Mouse (Mus musculus) embryonic facial prominence, embryonic 10.5 days (tissue): ENCODE measurements at regions not wholly inside any gene's neighbourhood (a gene's known extent, or its start where the extent isn't known, plus 50 kb on each side); places are given as distances from the start of the nearest gene placed in this dataset.
"Not testable (repeated sequence)": the region's sequence is repeated elsewhere in the genome, so short reads cannot be mapped to it uniquely, and the experiment has no call there.

ENCODE experiments used
- DNase-seq: peaks from one replicate; pipeline ENCODE4 v3.0.0-alpha.2; 2017; ENCODE audit warnings: low spot score
- H3K27ac ChIP-seq: fragments of 300-500 bp; sonication (generic); replicated peaks from 2 replicates; pipeline ENCODE4 v1.5.1; 2016; ENCODE audit warnings: mild to moderate bottlenecking
- H3K27me3 ChIP-seq: fragments of 300-500 bp; sonication (generic); replicated peaks from 2 replicates; pipeline ENCODE4 v1.6.1; 2016; ENCODE audit warnings: low read depth, mild to moderate bottlenecking; ENCODE audit not compliant: poor library complexity, severe bottlenecking
- H3K36me3 ChIP-seq: fragments of 300-500 bp; sonication (generic); replicated peaks from 2 replicates; pipeline ENCODE4 v1.6.1; 2016; ENCODE audit warnings: mild to moderate bottlenecking, moderate library complexity
- H3K4me1 ChIP-seq: fragments of 300-500 bp; sonication (generic); 2 replicates; pipeline ENCODE4 v1.6.1; 2016
- H3K4me3 ChIP-seq: fragments of 300-500 bp; sonication (generic); 2 replicates; pipeline ENCODE4 v1.5.1; 2016; ENCODE audit warnings: mild to moderate bottlenecking, moderate library complexity
- H3K9me3 ChIP-seq: fragments of 300-500 bp; sonication (generic); 2 replicates; pipeline ENCODE4 v1.6.1; 2016; ENCODE audit warnings: mild to moderate bottlenecking
- WGBS: fragments of 180-500 bp; shearing (Covaris S2); methylation state at CpG from one replicate; pipeline ENCODE4 v1.1.7; 2016; 5-methylcytosine and 5-hydroxymethylcytosine counted together

GRCm38 (mm10) chr12:74825664-74826063 is 351.5 kb downstream of the Kcnh5 start:
- no peak overlapping the region for H3K27ac ChIP-seq
- no peaks in the 10 kb centered on the region for H3K36me3 ChIP-seq
- no peaks in the 10 kb centered on the region for H3K27me3 ChIP-seq
- WGBS = 60% methylated on average over 3 of the region's 3 CpGs
- H3K4me3 ChIP-seq = no peak overlapping the region
- no peaks in the 10 kb centered on the region for H3K4me1 ChIP-seq
- H3K9me3 ChIP-seq = no peaks in the 10 kb centered on the region
- no peak for DNase-seq

DNA sequence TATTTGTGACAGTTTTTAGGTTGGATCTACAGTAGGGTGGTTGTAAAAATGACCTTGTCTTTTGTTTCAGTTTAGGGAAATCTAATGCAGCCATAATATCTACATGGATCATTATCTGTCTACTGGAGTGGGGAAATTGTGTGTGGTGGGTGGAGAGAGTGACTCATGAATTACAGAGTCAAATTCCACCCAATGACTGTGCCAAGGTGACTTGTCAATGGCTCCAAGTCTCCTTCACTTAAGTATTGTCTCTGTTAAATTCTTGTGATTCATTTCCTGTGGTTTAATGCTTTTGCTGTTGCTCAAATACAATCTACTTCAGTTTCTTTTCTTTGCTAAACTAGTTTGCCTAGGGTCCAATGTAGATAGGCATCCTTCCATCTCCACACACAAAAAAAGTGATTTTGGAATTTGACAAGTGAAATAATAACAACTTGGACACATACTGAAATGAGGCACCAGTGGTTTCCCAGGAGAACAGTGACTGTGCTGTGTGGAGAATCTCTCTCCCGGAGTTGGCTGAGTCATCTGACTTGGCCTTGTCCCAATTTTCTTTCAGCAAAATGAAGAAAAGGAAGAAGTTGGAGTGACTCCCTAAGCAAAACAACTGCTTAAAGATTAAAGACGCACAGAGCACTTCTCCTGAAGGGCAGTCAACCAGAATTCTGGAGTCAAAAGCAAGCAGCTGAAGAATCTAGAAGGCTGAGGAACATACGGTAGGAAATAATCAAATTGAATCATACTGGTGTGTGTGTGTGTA is 352.2 kb downstream of the Kcnh5 start:
- no peak overlapping the region for H3K27ac ChIP-seq
- 82% methylated on average over 3 of the region's 3 CpGs for WGBS
- no peaks in the 10 kb centered on the region for H3K27me3 ChIP-seq
- no peak for DNase-seq
- no peaks in the 10 kb centered on the region for H3K36me3 ChIP-seq
- no peak overlapping the region for H3K4me3 ChIP-seq
- H3K9me3 ChIP-seq = no peaks in the 10 kb centered on the region
- H3K4me1 ChIP-seq = no peaks in the 10 kb centered on the region

- H3K4me3 ChIP-seq, H3K4me1 ChIP-seq, H3K27ac ChIP-seq, H3K9me3 ChIP-seq, DNase-seq, H3K27me3 ChIP-seq, H3K36me3 ChIP-seq: not testable (repeated sequence)
- 87% methylated on average over 3 of the region's 3 CpGs for WGBS
These were observed 361.0 kb downstream of the Kcnh5 start for GRCm38 (mm10) chr12:74816181-74816580.

- H3K4me1 ChIP-seq, H3K27ac ChIP-seq, H3K4me3 ChIP-seq, H3K27me3 ChIP-seq, H3K36me3 ChIP-seq, DNase-seq: not testable (repeated sequence)
- peaks cover 12% of the 10 kb centered on the region; the same call in 1 of the 2 replicates for H3K9me3 ChIP-seq
- WGBS = 90% methylated on average over 2 of the region's 2 CpGs
These were observed 368.6 kb downstream of the Kcnh5 start for GRCm38 (mm10) chr12:74808571-74808970.

DNA sequence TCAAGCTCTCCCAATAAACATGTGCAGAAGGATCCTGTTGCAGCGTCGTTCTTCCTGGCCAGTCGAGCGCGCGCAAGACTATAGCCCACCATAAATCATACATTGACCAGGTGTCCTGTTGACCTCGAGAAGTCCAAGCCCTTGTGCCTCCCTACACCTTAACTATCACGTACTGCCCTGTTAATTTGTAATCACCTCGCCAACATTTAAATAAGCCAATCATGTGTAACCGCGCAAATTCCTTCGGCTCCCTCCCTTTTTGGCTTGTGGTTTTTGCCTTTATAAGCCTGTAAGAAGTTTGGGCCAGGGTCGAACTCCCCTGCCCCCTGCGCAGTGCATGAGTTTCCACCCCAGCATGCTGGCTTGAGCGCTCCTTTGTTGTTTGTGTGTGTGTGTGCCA is 369.2 kb downstream of the Kcnh5 start:
- peaks cover 12% of the 10 kb centered on the region; the same call in 1 of the 2 replicates for H3K9me3 ChIP-seq
- not testable (repeated sequence) for H3K27me3 ChIP-seq, DNase-seq, H3K27ac ChIP-seq, H3K36me3 ChIP-seq, H3K4me3 ChIP-seq, H3K4me1 ChIP-seq
- 94% methylated on average over 15 of the region's 15 CpGs for WGBS

- no peak for DNase-seq
- WGBS = 57% methylated on average over 13 of the region's 13 CpGs
These were observed 373.2 kb downstream of the Kcnh5 start for GRCm38 (mm10) chr12:74803740-74804512.

DNA sequence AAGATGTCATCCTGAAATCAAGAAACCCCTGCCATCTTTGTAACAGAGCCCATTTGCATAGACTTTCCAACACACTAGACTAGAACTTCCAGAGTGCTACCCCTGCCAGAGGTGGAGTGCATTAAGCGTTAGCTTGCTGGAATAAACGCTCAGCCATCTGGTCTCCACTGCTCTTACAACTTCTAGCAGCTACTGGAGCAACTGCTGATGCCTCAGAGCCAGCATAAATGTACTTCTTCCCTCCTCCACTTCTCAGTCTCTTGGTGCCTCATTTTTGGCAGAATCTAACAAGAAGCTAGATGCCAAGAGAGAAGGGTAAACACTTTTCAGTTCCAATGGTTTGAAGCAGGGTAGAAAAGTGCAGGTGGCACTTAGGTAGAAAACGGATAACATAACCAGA is 385.1 kb downstream of the Kcnh5 start:
- Histone ChIP-seq H3K36me3 (no peaks in the 10 kb centered on the region), H3K4me3 (no peak overlapping the region), H3K27me3 (no peaks in the 10 kb centered on the region), H3K9me3 (no peaks in the 10 kb centered on the region), H3K4me1 (no peaks in the 10 kb centered on the region), H3K27ac (no peak overlapping the region)
- DNase-seq = no peak
- 89% methylated on average over 3 of the region's 3 CpGs for WGBS

More at GRCm38 (mm10) chr12:74803740-74804512, 373.2 kb downstream of the Kcnh5 start:
- Histone ChIP-seq H3K27me3 (no peaks in the 10 kb centered on the region), H3K9me3 (peaks cover 4% of the 10 kb centered on the region; the same call in 1 of the 2 replicates), H3K36me3 (no peaks in the 10 kb centered on the region), H3K4me3 (no peak overlapping the region), H3K4me1 (no peaks in the 10 kb centered on the region), H3K27ac (no peak overlapping the region)

- Histone ChIP-seq H3K27me3 (no peaks in the 10 kb centered on the region), H3K4me3 (no peak overlapping the region), H3K36me3 (no peaks in the 10 kb centered on the region), H3K9me3 (no peaks in the 10 kb centered on the region), H3K4me1 (no peaks in the 10 kb centered on the region), H3K27ac (no peak overlapping the region)
- WGBS = 97% methylated on average over 1 of the region's 1 CpGs
- DNase-seq = no peak
These were observed 414.8 kb downstream of the Kcnh5 start for GRCm38 (mm10) chr12:74762284-74762683.

- Histone ChIP-seq H3K4me1 (no peaks in the 10 kb centered on the region), H3K27ac (no peak overlapping the region), H3K27me3 (no peaks in the 10 kb centered on the region), H3K36me3 (no peaks in the 10 kb centered on the region), H3K9me3 (no peaks in the 10 kb centered on the region), H3K4me3 (no peak overlapping the region)
- no peak for DNase-seq
- 91% methylated on average over 1 of the region's 1 CpGs for WGBS
These were observed 428.9 kb upstream of the Gm11042 start for GRCm38 (mm10) chr12:74745051-74745450.

GRCm38 (mm10) chr12:74728866-74729265 is 412.7 kb upstream of the Gm11042 start:
- H3K9me3 ChIP-seq = no peaks in the 10 kb centered on the region
- H3K4me3 ChIP-seq = no peak overlapping the region
- H3K27me3 ChIP-seq = no peaks in the 10 kb centered on the region
- no peak for DNase-seq
- no peaks in the 10 kb centered on the region for H3K4me1 ChIP-seq
- 90% methylated on average over 2 of the region's 2 CpGs for WGBS
- no peak overlapping the region for H3K27ac ChIP-seq
- no peaks in the 10 kb centered on the region for H3K36me3 ChIP-seq

DNA sequence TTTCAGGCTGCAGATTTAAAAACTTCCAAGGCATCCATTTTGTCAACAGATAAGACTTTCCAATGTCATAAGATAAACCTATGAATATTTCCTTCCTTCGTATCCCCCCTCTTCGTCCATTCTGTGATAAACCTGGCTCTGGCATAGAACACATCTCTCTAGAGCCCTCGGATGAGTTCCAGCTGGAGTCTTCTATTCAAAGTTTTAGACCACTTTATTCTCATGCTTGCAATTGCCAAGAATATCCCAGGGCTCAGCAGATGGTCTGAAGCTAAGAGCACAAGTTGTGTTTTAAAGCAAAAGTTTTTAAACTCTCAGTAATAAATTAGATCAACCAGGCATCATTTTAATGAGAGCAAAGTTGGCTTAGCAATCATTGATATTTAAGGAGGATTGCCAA is 363.0 kb upstream of the Gm11042 start:
- Histone ChIP-seq H3K36me3 (no peaks in the 10 kb centered on the region), H3K4me1 (no peaks in the 10 kb centered on the region), H3K27ac (no peak overlapping the region), H3K4me3 (no peak overlapping the region), H3K9me3 (no peaks in the 10 kb centered on the region), H3K27me3 (no peaks in the 10 kb centered on the region)
- DNase-seq = no peak
- 92% methylated on average over 3 of the region's 3 CpGs for WGBS

GRCm38 (mm10) chr12:74677835-74678234 is 361.6 kb upstream of the Gm11042 start:
- no peaks in the 10 kb centered on the region for H3K27me3 ChIP-seq
- DNase-seq = no peak
- no peaks in the 10 kb centered on the region for H3K4me1 ChIP-seq
- no peaks in the 10 kb centered on the region for H3K36me3 ChIP-seq
- H3K27ac ChIP-seq = no peak overlapping the region
- 84% methylated on average over 2 of the region's 2 CpGs for WGBS
- H3K9me3 ChIP-seq = no peaks in the 10 kb centered on the region
- H3K4me3 ChIP-seq = no peak overlapping the region

DNA sequence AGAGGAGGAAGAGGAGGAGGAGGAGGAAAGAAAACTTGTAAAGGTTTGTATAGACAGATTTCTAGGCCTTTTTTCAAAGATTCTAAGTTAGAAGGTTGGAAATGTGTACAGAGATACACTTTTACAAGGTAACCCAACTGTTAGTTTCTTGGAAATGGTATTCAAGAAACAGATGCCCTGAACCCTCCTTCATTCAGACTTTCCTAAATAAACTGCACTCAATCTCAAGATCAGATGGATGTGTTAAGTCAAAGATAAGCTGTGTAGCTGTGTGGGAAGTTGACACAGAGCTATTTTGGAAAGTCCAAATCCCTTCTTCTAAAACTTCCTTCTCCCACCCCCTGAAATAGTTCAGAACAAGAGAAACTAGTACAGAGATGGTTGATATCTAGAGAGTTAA is 342.2 kb upstream of the Gm11042 start:
- no peak for DNase-seq
- Histone ChIP-seq H3K36me3 (no peaks in the 10 kb centered on the region), H3K4me1 (no peaks in the 10 kb centered on the region), H3K27ac (no peak overlapping the region), H3K4me3 (no peak overlapping the region), H3K9me3 (no peaks in the 10 kb centered on the region), H3K27me3 (no peaks in the 10 kb centered on the region)
